Mouse (Mus musculus) lung, embryonic 16.5 days (tissue): Measurements from ENCODE around the gene Hist1h4d. TPM values are rescaled to one million over a fixed set of nuclear protein-coding genes. Genes with fewer than 3 reads are reported as not detected.
A peak's percentile ranks its signal among the peaks of the same experiment; 100 is the strongest.
"Not testable (repeated sequence)": the region's sequence is repeated elsewhere in the genome, so short reads cannot be mapped to it uniquely, and the experiment has no call there.

ENCODE experiments used
- ATAC-seq: fragments of 200-750 bp; cut with Nextera tagmentation; 2 replicates; pipeline ENCODE4 v1.8.0; 2017; ENCODE audit warnings: low read depth, mild to moderate bottlenecking, moderate library complexity
- H3K27ac ChIP-seq: fragments of 300-500 bp; sonication (generic); 2 replicates; pipeline ENCODE4 v1.5.1; 2014; ENCODE audit warnings: mild to moderate bottlenecking, control low read depth, low read length
- H3K27me3 ChIP-seq: fragments of 300-500 bp; sonication (generic); 2 replicates; pipeline ENCODE4 v1.6.1; 2014; ENCODE audit warnings: low read depth, low read length, mixed read lengths; ENCODE audit not compliant: control insufficient read depth, insufficient read depth
- H3K36me3 ChIP-seq: fragments of 300-500 bp; sonication (generic); 2 replicates; pipeline ENCODE4 v1.6.1; 2014; ENCODE audit warnings: low read length; ENCODE audit not compliant: control insufficient read depth, insufficient read depth
- H3K4me1 ChIP-seq: fragments of 300-500 bp; sonication (generic); replicated peaks from 2 replicates; pipeline ENCODE4 v1.6.1; 2014; ENCODE audit warnings: low read length, mixed read lengths; ENCODE audit not compliant: control insufficient read depth, insufficient read depth
- H3K4me2 ChIP-seq: fragments of 300-500 bp; sonication (generic); 2 replicates; pipeline ENCODE4 v1.6.1; 2014; ENCODE audit warnings: low read depth, low read length, control low read depth
- H3K4me3 ChIP-seq: fragments of 300-500 bp; sonication (generic); 2 replicates; pipeline ENCODE4 v1.5.1; 2014; ENCODE audit warnings: mild to moderate bottlenecking, low read length, control low read depth
- H3K9ac ChIP-seq: fragments of 300-500 bp; sonication (generic); 2 replicates; pipeline ENCODE4 v1.6.1; 2014; ENCODE audit warnings: low read length, control low read depth
- H3K9me3 ChIP-seq: fragments of 300-500 bp; sonication (generic); 2 replicates; pipeline ENCODE4 v1.6.1; 2016; ENCODE audit warnings: low read length; ENCODE audit not compliant: control insufficient read depth
- WGBS: fragments of 180-500 bp; shearing (Covaris S2); extraction: QIAGEN DNeasy Blood & Tissue Kit; methylation state at CpG from one replicate; pipeline ENCODE4 v1.1.7; 2014; 5-methylcytosine and 5-hydroxymethylcytosine counted together
- polyA plus RNA-seq: library from polyadenylated mRNA; unstranded; fragments of >200 nt; fragmentation: Nextera tagmentation; extraction: Ambion mirVana; gene quantifications from 2 replicates; pipeline ENCODE4 v1.2.1, GENCODE M21; 2015

The Hist1h4d gene
- polyA plus RNA-seq, 1 experiment from 2014 or later, result 130 TPM

GRCm38 (mm10) chr13:23591886-23592285 lies 10.5 kb downstream of the Hist1h4d start:
- not testable (repeated sequence) for H3K9me3 ChIP-seq, H3K4me2 ChIP-seq, H3K36me3 ChIP-seq, H3K9ac ChIP-seq, H3K4me3 ChIP-seq, H3K27ac ChIP-seq, ATAC-seq, H3K27me3 ChIP-seq, H3K4me1 ChIP-seq
- WGBS, result 82% methylated on average over 7 of the region's 7 CpGs

- H3K9me3 ChIP-seq, result no peaks in the 10 kb centered on the region
- H3K4me1 ChIP-seq, result no peaks in the 10 kb centered on the region
- H3K27ac ChIP-seq, result peak overlapping the region; percentile 87
- H3K27me3 ChIP-seq, result no peaks in the 10 kb centered on the region
- no peak overlapping the region for H3K9ac ChIP-seq
- 74% methylated on average over 7 of the region's 7 CpGs for WGBS
- no peak overlapping the region for H3K4me3 ChIP-seq
- H3K36me3 ChIP-seq, result no peaks in the 10 kb centered on the region
- no peak overlapping the region for H3K4me2 ChIP-seq
- ATAC-seq, result no peak
These were observed 11.2 kb downstream of the Hist1h4d start for GRCm38 (mm10) chr13:23592614-23593013.

GRCm38 (mm10) chr13:23593051-23593770 lies 11.8 kb downstream of the Hist1h4d start:
- H3K36me3 ChIP-seq, result no peaks in the 10 kb centered on the region
- peak; percentile 57; the same call in 1 of the 2 replicates for ATAC-seq
- WGBS, result 55% methylated on average over 5 of the region's 5 CpGs
- H3K9me3 ChIP-seq, result no peaks in the 10 kb centered on the region
- H3K27ac ChIP-seq, result peak overlapping the region; percentile 87
- 0 out of 2 replicates have a peak overlapping the region, but pooled peaks have one; percentile 1 for H3K9ac ChIP-seq
- H3K4me3 ChIP-seq, result no peak overlapping the region
- no peak overlapping the region for H3K4me2 ChIP-seq
- no peaks in the 10 kb centered on the region for H3K4me1 ChIP-seq
- no peaks in the 10 kb centered on the region for H3K27me3 ChIP-seq

- no peak overlapping the region for H3K27ac ChIP-seq
- no peaks in the 10 kb centered on the region for H3K36me3 ChIP-seq
- 70% methylated on average over 2 of the region's 2 CpGs for whole genome bisulfite sequencing
- ATAC-seq, result no peak
- no peak overlapping the region for H3K4me3 ChIP-seq
- H3K4me1 ChIP-seq, result no peaks in the 10 kb centered on the region
- no peak overlapping the region for H3K9ac ChIP-seq
- H3K9me3 ChIP-seq, result no peaks in the 10 kb centered on the region
- H3K4me2 ChIP-seq, result no peak overlapping the region
- H3K27me3 ChIP-seq, result no peaks in the 10 kb centered on the region
These were observed 13.8 kb downstream of the Hist1h4d start for GRCm38 (mm10) chr13:23595185-23595584.

- no peak overlapping the region for H3K9ac ChIP-seq
- no peak for ATAC-seq
- no peak overlapping the region for H3K4me3 ChIP-seq
- 80% methylated on average over 7 of the region's 7 CpGs for WGBS
- no peaks in the 10 kb centered on the region for H3K4me1 ChIP-seq
- no peak overlapping the region for H3K27ac ChIP-seq
- no peaks in the 10 kb centered on the region for H3K27me3 ChIP-seq
- H3K36me3 ChIP-seq, result no peaks in the 10 kb centered on the region
- no peaks in the 10 kb centered on the region for H3K9me3 ChIP-seq
- no peak overlapping the region for H3K4me2 ChIP-seq
These were observed 14.4 kb downstream of the Hist1h4d start for GRCm38 (mm10) chr13:23595622-23596372.

GRCm38 (mm10) chr13:23597957-23598356 lies 16.6 kb downstream of the Hist1h4d start:
- 3% methylated on average over 9 of the region's 9 CpGs for WGBS
- no peak for ATAC-seq
- Histone ChIP-seq H3K4me2 (no peak overlapping the region), H3K27me3 (no peaks in the 10 kb centered on the region), H3K4me3 (no peak overlapping the region), H3K36me3 (no peaks in the 10 kb centered on the region), H3K27ac (no peak overlapping the region), H3K4me1 (no peaks in the 10 kb centered on the region), H3K9me3 (no peaks in the 10 kb centered on the region), H3K9ac (no peak overlapping the region)

- Histone ChIP-seq H3K27ac (peak overlapping the region; percentile 72), H3K9me3 (no peaks in the 10 kb centered on the region), H3K36me3 (no peaks in the 10 kb centered on the region), H3K27me3 (no peaks in the 10 kb centered on the region), H3K4me3 (no peak overlapping the region), H3K9ac (no peak overlapping the region), H3K4me1 (no peaks in the 10 kb centered on the region), H3K4me2 (no peak overlapping the region)
- no peak for ATAC-seq
- 59% methylated on average over 7 of the region's 7 CpGs for WGBS
These were observed 21.8 kb downstream of the Hist1h4d start for GRCm38 (mm10) chr13:23603182-23603699.

- Histone ChIP-seq H3K4me3 (no peak overlapping the region), H3K4me2 (no peak overlapping the region), H3K9me3 (no peaks in the 10 kb centered on the region), H3K36me3 (no peaks in the 10 kb centered on the region), H3K27me3 (no peaks in the 10 kb centered on the region), H3K4me1 (no peaks in the 10 kb centered on the region), H3K9ac (no peak overlapping the region), H3K27ac (no peak overlapping the region)
- WGBS, result 86% methylated on average over 3 of the region's 3 CpGs
- ATAC-seq, result no peak
These were observed 23.1 kb downstream of the Hist1h4d start for GRCm38 (mm10) chr13:23604452-23604851.

- 83% methylated on average over 3 of the region's 3 CpGs for WGBS
- no peak overlapping the region for H3K4me2 ChIP-seq
- no peak overlapping the region for H3K4me3 ChIP-seq
- H3K27me3 ChIP-seq, result no peaks in the 10 kb centered on the region
- no peaks in the 10 kb centered on the region for H3K9me3 ChIP-seq
- ATAC-seq, result no peak
- no peaks in the 10 kb centered on the region for H3K4me1 ChIP-seq
- no peak overlapping the region for H3K27ac ChIP-seq
- no peak overlapping the region for H3K9ac ChIP-seq
- H3K36me3 ChIP-seq, result no peaks in the 10 kb centered on the region
These were observed 23.7 kb downstream of the Hist1h4d start for GRCm38 (mm10) chr13:23605052-23605451.
